Comparison of ENCODE assay signal across 12 mouse cellular contexts in the genomic region with DNA sequence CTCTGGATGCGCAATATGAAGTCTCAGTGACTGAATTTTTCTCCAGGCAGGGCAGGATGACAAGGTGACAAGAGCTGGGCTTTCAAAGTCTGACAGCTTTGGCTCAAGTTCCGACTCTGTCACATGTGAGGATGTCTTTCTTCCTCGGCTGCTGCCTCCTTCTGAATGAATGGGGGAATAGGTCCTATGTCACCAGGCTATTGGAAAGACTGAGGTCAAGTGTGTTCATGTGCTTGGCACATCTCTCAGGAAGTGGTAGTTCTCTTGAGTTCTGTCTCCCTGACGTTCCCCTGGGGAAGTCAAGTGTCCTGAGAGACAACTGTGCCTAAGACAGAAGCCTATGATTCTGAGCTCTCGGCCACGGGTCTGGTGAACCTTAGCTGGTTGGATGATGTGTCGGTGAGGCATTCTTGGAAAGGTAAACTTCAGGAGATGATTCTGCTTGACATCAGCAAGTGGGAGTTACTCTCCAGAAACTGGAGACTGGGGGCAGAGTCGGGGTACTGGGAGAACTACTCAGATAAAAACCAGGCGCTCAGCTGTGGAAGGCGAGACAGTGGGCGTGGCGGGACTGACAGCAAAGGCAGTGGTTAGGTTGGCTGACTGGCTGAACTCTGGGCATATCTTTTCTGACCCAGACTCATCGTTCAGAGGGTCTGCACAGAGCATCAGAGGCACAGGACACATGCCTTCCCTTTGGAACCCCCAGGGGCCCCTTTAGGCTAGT.
DNase-seq lines count a peak whose midpoint lies in the region; ATAC-seq and TF ChIP-seq lines count a peak whose summit lies in the region.
"Had no signal": no experiment of that assay in that cellular context is flagged by ENCODE, and none has a peak within 500 bp of the region (broad histone marks: within the 10 kb centered on the region; RNA-seq: fewer than 3 reads in every experiment).

No protein-coding gene starts in this region.

- H3K9ac ChIP-seq in forebrain, embryonic 15.5 days (replicated peaks), result no peak overlapping the region
- H3K9ac ChIP-seq in forebrain, embryonic 11.5 days (ENCODE audit: low read length), result no peak overlapping the region
- no peak overlapping the region for H3K9ac ChIP-seq in intestine, embryonic 14.5 days (ENCODE audit: low read length)
- H3K9ac ChIP-seq in intestine, postnatal 0 days (ENCODE audit: low read depth, low read length), result no peak overlapping the region
- no peak overlapping the region for H3K9ac ChIP-seq in stomach, postnatal 0 days (ENCODE audit: low read length)
- H3K9ac ChIP-seq: liver, embryonic 13.5 days; stomach, embryonic 15.5 days had no signal

- no peaks in the 10 kb centered on the region for H3K36me3 ChIP-seq in forebrain, embryonic 15.5 days
- no peaks in the 10 kb centered on the region for H3K36me3 ChIP-seq in forebrain, embryonic 11.5 days (ENCODE audit: control insufficient read depth, insufficient read depth, low read length)
- no peaks in the 10 kb centered on the region for H3K36me3 ChIP-seq in intestine, embryonic 14.5 days (ENCODE audit: control insufficient read depth, insufficient read depth, low read length)
- H3K36me3 ChIP-seq in intestine, postnatal 0 days (ENCODE audit: control insufficient read depth, insufficient read depth), result no peaks in the 10 kb centered on the region
- H3K36me3 ChIP-seq in stomach, postnatal 0 days (ENCODE audit: control insufficient read depth, insufficient read depth, low read length), result no peaks in the 10 kb centered on the region
- H3K36me3 ChIP-seq: liver, embryonic 13.5 days; stomach, embryonic 15.5 days had no signal

- no peaks in the 10 kb centered on the region for H3K9me3 ChIP-seq in forebrain, embryonic 15.5 days
- H3K9me3 ChIP-seq in forebrain, embryonic 11.5 days (ENCODE audit: control insufficient read depth, low read length), result no peaks in the 10 kb centered on the region
- H3K9me3 ChIP-seq in intestine, embryonic 14.5 days (ENCODE audit: control insufficient read depth, low read length), result no peaks in the 10 kb centered on the region
- H3K9me3 ChIP-seq in intestine, postnatal 0 days (ENCODE audit: control insufficient read depth), result no peaks in the 10 kb centered on the region
- no peaks in the 10 kb centered on the region for H3K9me3 ChIP-seq in stomach, postnatal 0 days (ENCODE audit: control insufficient read depth, low read length)
- H3K9me3 ChIP-seq: liver, embryonic 13.5 days; stomach, embryonic 15.5 days had no signal

- TF ChIP-seq POLR2A in lung, adult 2 months (IDR thresholded peaks at IDR 0.05; ENCODE audit: borderline replicate concordance, extremely low read depth, low read depth, low read length), result no peak

- TF ChIP-seq EP300 in stomach, postnatal 0 days (optimal IDR thresholded peaks at IDR 0.05), result no peak

- H3K4me1 ChIP-seq in forebrain, embryonic 15.5 days, result peaks cover 11% of the 10 kb centered on the region
- no peaks in the 10 kb centered on the region for H3K4me1 ChIP-seq in forebrain, embryonic 11.5 days (replicated peaks; ENCODE audit: control insufficient read depth, insufficient read depth, low read length)
- H3K4me1 ChIP-seq in intestine, embryonic 14.5 days (replicated peaks; ENCODE audit: control insufficient read depth, insufficient read depth, low read length), result peaks cover 14% of the 10 kb centered on the region
- H3K4me1 ChIP-seq in intestine, postnatal 0 days (replicated peaks; ENCODE audit: control insufficient read depth, insufficient read depth, low read length), result 0 out of 2 replicates have a peak, but pooled peaks cover 2% of the 10 kb centered on the region
- H3K4me1 ChIP-seq in lung, adult 2 months (ENCODE audit: control insufficient read depth, insufficient read depth, low read length), result peaks cover 4% of the 10 kb centered on the region; the same call in 1 of the 2 replicates
- peaks cover 6% of the 10 kb centered on the region; the same call in 1 of the 2 replicates for H3K4me1 ChIP-seq in stomach, postnatal 0 days (replicated peaks; ENCODE audit: control insufficient read depth, insufficient read depth)

- DNase-seq in forebrain, embryonic 11.5 days (ENCODE audit: low spot score), result no peak
- DNase-seq in intestine, embryonic 14.5 days (ENCODE audit: low spot score), result no peak
- DNase-seq in lung, postnatal 36 days, result peak; percentile 42
- DNase-seq in lung, adult 2 months, result no peak
- DNase-seq in stomach, postnatal 0 days (ENCODE audit: low spot score), result no peak
- no peak for DNase-seq in adrenal gland, postnatal 25 days
- DNase-seq: adrenal gland, adult 8-10 months; cerebellum, postnatal 36 days; liver, embryonic 13.5 days had no signal

- WGBS in forebrain, embryonic 15.5 days, result 77% methylated on average over 13 of the region's 13 CpGs
- WGBS in forebrain, embryonic 11.5 days, result 85% methylated on average over 13 of the region's 13 CpGs
- 37% methylated on average over 13 of the region's 13 CpGs for WGBS in intestine, embryonic 14.5 days
- WGBS in intestine, postnatal 0 days, result 47% methylated on average over 13 of the region's 13 CpGs
- WGBS in lung, adult 2 months, result 53% methylated on average over 13 of the region's 13 CpGs
- WGBS in stomach, postnatal 0 days, result 50% methylated on average over 13 of the region's 13 CpGs

- H3K27me3 ChIP-seq in forebrain, embryonic 15.5 days, result no peaks in the 10 kb centered on the region
- no peaks in the 10 kb centered on the region for H3K27me3 ChIP-seq in forebrain, embryonic 11.5 days (ENCODE audit: control insufficient read depth, insufficient read depth, low read length)
- H3K27me3 ChIP-seq in intestine, embryonic 14.5 days (replicated peaks; ENCODE audit: control insufficient read depth, insufficient read depth, low read length), result no peaks in the 10 kb centered on the region
- H3K27me3 ChIP-seq in intestine, postnatal 0 days (replicated peaks; ENCODE audit: control insufficient read depth, insufficient read depth, low read length), result no peaks in the 10 kb centered on the region
- no peaks in the 10 kb centered on the region for H3K27me3 ChIP-seq in stomach, postnatal 0 days (ENCODE audit: control insufficient read depth, insufficient read depth, low read length)
- H3K27me3 ChIP-seq: liver, embryonic 13.5 days; stomach, embryonic 15.5 days had no signal

- no peak overlapping the region for H3K4me3 ChIP-seq in forebrain, embryonic 15.5 days
- no peak overlapping the region for H3K4me3 ChIP-seq in forebrain, embryonic 11.5 days (ENCODE audit: low read depth, low read length)
- no peak overlapping the region for H3K4me3 ChIP-seq in intestine, embryonic 14.5 days (ENCODE audit: low read depth, low read length)
- H3K4me3 ChIP-seq in intestine, postnatal 0 days (ENCODE audit: low read depth, low read length), result no peak overlapping the region
- no peak overlapping the region for H3K4me3 ChIP-seq in lung, adult 2 months (replicated peaks; ENCODE audit: extremely low read depth, low read depth, low read length)
- H3K4me3 ChIP-seq in stomach, postnatal 0 days (ENCODE audit: low read depth, low read length), result no peak overlapping the region
- H3K4me3 ChIP-seq: liver, embryonic 13.5 days; stomach, embryonic 15.5 days had no signal

- H3K27ac ChIP-seq in forebrain, embryonic 15.5 days (replicated peaks), result no peak overlapping the region; the same call in 1 of the 2 replicates
- no peak overlapping the region for H3K27ac ChIP-seq in forebrain, embryonic 11.5 days (ENCODE audit: low read depth, low read length)
- H3K27ac ChIP-seq in intestine, embryonic 14.5 days (ENCODE audit: low read depth), result 0 out of 2 replicates have a peak overlapping the region, but pooled peaks have one; percentile 6
- H3K27ac ChIP-seq in intestine, postnatal 0 days (ENCODE audit: low read depth, low read length), result no peak overlapping the region
- H3K27ac ChIP-seq in stomach, postnatal 0 days (replicated peaks), result peak overlapping the region; percentile 25; the same call in 1 of the 2 replicates
- H3K27ac ChIP-seq: liver, embryonic 13.5 days; stomach, embryonic 15.5 days had no signal

- no peak for TF ChIP-seq CTCF in intestine, postnatal 0 days (IDR thresholded peaks at IDR 0.05; ENCODE audit: low read depth)
- TF ChIP-seq CTCF in lung, adult 2 months (IDR thresholded peaks at IDR 0.05; ENCODE audit: insufficient read depth, low read length), result no peak
- TF ChIP-seq CTCF in stomach, postnatal 0 days (IDR thresholded peaks at IDR 0.05; ENCODE audit: low read depth), result no peak

- no peak overlapping the region for H3K4me2 ChIP-seq in forebrain, embryonic 15.5 days (replicated peaks)
- no peak overlapping the region for H3K4me2 ChIP-seq in forebrain, embryonic 11.5 days (ENCODE audit: low read depth, low read length, severe bottlenecking)
- H3K4me2 ChIP-seq in intestine, embryonic 14.5 days (ENCODE audit: low read length), result peak overlapping the region; percentile 1; the same call in 1 of the 2 replicates
- H3K4me2 ChIP-seq in intestine, postnatal 0 days (replicated peaks; ENCODE audit: low read depth), result no peak overlapping the region; the same call in 1 of the 2 replicates
- H3K4me2 ChIP-seq in stomach, postnatal 0 days (replicated peaks; ENCODE audit: low read depth), result no peak overlapping the region
- H3K4me2 ChIP-seq: liver, embryonic 13.5 days; stomach, embryonic 15.5 days had no signal

- peak; percentile 11; the same call in 1 of the 2 replicates for ATAC-seq in forebrain, embryonic 15.5 days (replicated peaks)
- no peak for ATAC-seq in forebrain, embryonic 11.5 days (replicated peaks; ENCODE audit: low FRiP score)
- no peak for ATAC-seq in intestine, embryonic 14.5 days (replicated peaks; ENCODE audit: low FRiP score, low TSS enrichment, low read depth)
- ATAC-seq in intestine, postnatal 0 days, result no peak
- peak; percentile 40; the same call in 1 of the 2 replicates for ATAC-seq in stomach, postnatal 0 days (ENCODE audit: low FRiP score, low TSS enrichment)

Comparison
In these comparisons a context has a peak if more than half of its experiments do, and no peak if none do; other contexts are left out.
1. ATAC-seq: peak in forebrain, embryonic 15.5 days (single experiment) and stomach, postnatal 0 days (single experiment); none in forebrain, embryonic 11.5 days (single experiment), intestine, embryonic 14.5 days (single experiment) and intestine, postnatal 0 days (single experiment).
2. H3K27ac ChIP-seq: peak in intestine, embryonic 14.5 days (single experiment) and stomach, postnatal 0 days (single experiment); none in forebrain, embryonic 15.5 days (single experiment), forebrain, embryonic 11.5 days (single experiment) and intestine, postnatal 0 days (single experiment).